Mouse (Mus musculus) heart, postnatal 0 days (tissue): ENCODE results near the gene Spata2. TPM values are rescaled to one million over a fixed set of nuclear protein-coding genes. Genes with fewer than 3 reads are reported as not detected.

Source experiments
- ATAC-seq: fragments of 200-750 bp; cut with Nextera tagmentation; 2 replicates; pipeline ENCODE4 v1.8.0; 2017; ENCODE audit warnings: low read depth, moderate number of reproducible peaks, moderate library complexity; ENCODE audit not compliant: insufficient read depth
- DNase-seq: peaks from one replicate; pipeline ENCODE4 v3.0.0-alpha.2; 2016; ENCODE audit warnings: low spot score
- H3K27ac ChIP-seq: fragments of 300-500 bp; sonication (generic); 2 replicates; pipeline ENCODE4 v1.5.1; 2014; ENCODE audit warnings: low read depth, mild to moderate bottlenecking
- H3K27me3 ChIP-seq: fragments of 300-500 bp; sonication (generic); 2 replicates; pipeline ENCODE4 v1.6.1; 2014; ENCODE audit warnings: low read length, mixed read lengths; ENCODE audit not compliant: control insufficient read depth, insufficient read depth
- H3K36me3 ChIP-seq: fragments of 300-500 bp; sonication (generic); replicated peaks from 2 replicates; pipeline ENCODE4 v1.6.1; 2014; ENCODE audit warnings: low read length, mixed read lengths; ENCODE audit not compliant: control insufficient read depth, insufficient read depth
- H3K4me1 ChIP-seq: fragments of 300-500 bp; sonication (generic); 2 replicates; pipeline ENCODE4 v1.6.1; 2014; ENCODE audit warnings: antibody characterized with exemption; ENCODE audit not compliant: control insufficient read depth, insufficient read depth
- H3K4me2 ChIP-seq: fragments of 300-500 bp; sonication (generic); 2 replicates; pipeline ENCODE4 v1.6.1; 2014; ENCODE audit warnings: low read depth, mild to moderate bottlenecking, low read length, moderate library complexity
- H3K4me3 ChIP-seq: fragments of 300-500 bp; sonication (generic); 2 replicates; pipeline ENCODE4 v1.5.1; 2014; ENCODE audit warnings: low read depth, low read length
- H3K9ac ChIP-seq: fragments of 300-500 bp; sonication (generic); replicated peaks from 2 replicates; pipeline ENCODE4 v1.6.1; 2014; ENCODE audit warnings: low read depth, low read length, mixed read lengths
- H3K9me3 ChIP-seq: fragments of 300-500 bp; sonication (generic); replicated peaks from 2 replicates; pipeline ENCODE4 v1.6.1; 2016; ENCODE audit warnings: low read length; ENCODE audit not compliant: control insufficient read depth
- CTCF ChIP-seq: IDR thresholded peaks from 2 replicates; pipeline ENCODE4 v1.5.1; 2016; ENCODE audit warnings: antibody characterized with exemption, control low read depth, low read depth
- EP300 ChIP-seq: IDR thresholded peaks from 2 replicates; pipeline ENCODE4 v1.6.1; 2016; ENCODE audit warnings: antibody characterized with exemption, low read depth
- WGBS: fragments of 180-500 bp; shearing (Covaris S2); extraction: QIAGEN DNeasy Blood & Tissue Kit; methylation state at CpG from one replicate; pipeline ENCODE4 v1.1.7; 2014; 5-methylcytosine and 5-hydroxymethylcytosine counted together
- polyA plus RNA-seq: library from polyadenylated mRNA; unstranded; fragments of >200 nt; fragmentation: Nextera tagmentation; extraction: Ambion mirVana; gene quantifications from 2 replicates; pipeline ENCODE4 v1.2.1, GENCODE M21; 2015
- total RNA-seq: library from RNA; depleted of rRNA; stranded (reverse); fragments of >200 nt; gene quantifications from 2 replicates; pipeline ENCODE4 v1.2.3, GENCODE M21; 2014; ENCODE audit warnings: low replicate concordance

Spata2 gene
- total and polyA plus RNA-seq, 2 experiments from 2014 or later = 12.2 to 17.2 TPM

DNA sequence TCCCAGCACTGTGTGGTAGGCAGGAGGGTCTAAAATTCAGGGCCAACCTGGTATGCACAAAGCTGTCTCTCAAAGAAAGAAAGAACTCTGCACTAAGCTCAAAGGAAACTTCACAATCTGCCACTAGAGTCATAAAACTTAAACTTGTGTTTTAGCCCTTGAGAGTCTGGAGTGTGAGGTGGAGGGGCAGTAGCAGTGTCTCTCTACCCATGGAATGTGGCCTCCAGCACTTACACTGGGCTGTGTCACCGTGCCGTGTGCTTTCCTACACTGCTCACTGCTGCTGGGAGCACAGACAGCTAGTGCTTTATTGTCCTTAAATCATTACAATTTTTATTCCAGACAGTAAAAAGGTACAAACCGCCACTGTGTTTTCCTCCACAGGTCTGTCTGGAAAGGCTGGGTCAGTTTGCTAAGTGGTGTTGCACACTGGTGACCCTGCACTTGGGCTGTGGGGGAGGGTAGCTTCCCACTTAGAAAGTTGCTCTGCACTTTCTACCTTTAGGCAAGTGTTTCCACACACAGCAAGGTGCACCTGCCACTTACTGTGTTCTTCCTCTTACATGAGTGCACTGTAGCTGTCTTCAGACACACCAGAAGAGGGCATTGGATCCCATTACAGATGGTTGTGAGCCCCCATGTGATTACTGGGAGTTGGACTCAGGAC is 15.2 kb upstream of the Spata2 start:
- Histone ChIP-seq H3K9me3 (no peaks in the 10 kb centered on the region), H3K36me3 (peaks cover 50% of the 10 kb centered on the region), H3K9ac (no peak overlapping the region), H3K27me3 (no peaks in the 10 kb centered on the region), H3K4me3 (no peak overlapping the region), H3K27ac (peak overlapping the region; percentile 21; the same call in 1 of the 2 replicates), H3K4me2 (no peak overlapping the region), H3K4me1 (peaks cover 36% of the 10 kb centered on the region)
- ATAC-seq (no peak), DNase-seq (no peak)
- no peak for TF ChIP-seq CTCF
- TF ChIP-seq EP300 = no peak
- 58% methylated on average over 3 of the region's 3 CpGs for WGBS

DNA sequence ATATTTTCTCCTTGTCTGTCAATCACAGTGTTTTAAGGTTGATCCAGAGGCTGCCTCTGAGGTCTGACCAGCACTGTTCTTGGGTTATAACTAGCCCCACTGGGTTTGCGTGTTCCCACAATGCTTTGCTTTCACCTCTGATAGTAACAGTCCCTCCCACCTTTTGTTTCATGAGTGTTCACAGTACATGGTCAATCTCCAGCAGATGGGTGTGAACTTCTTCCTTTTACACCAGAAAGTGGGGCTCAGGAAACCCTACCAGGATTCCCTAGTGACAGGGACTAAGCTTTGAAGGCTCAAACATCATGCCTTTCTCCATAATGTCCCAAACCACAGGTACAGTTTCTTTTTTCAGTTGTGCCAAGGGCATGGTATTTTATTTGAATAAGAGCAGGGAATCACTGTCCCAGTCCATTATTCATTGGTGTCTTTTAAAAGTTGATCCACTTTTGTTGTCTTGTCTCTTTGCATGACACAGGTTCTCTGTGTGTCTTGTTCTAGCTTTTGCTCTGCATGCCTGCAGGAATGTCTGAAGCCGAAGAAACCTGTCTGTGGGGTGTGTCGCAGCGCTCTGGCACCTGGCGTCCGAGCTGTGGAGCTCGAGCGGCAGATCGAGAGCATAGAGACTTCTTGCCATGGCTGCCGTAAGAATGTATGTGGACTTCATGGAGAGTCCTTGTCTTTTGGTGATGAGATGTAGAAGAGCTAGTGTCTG is 14.0 kb upstream of the Spata2 start:
- H3K9ac ChIP-seq = no peak overlapping the region
- no peak overlapping the region for H3K4me3 ChIP-seq
- TF ChIP-seq EP300 = no peak
- TF ChIP-seq CTCF = no peak
- no peak overlapping the region for H3K4me2 ChIP-seq
- no peak for DNase-seq
- no peak overlapping the region for H3K27ac ChIP-seq
- peaks cover 36% of the 10 kb centered on the region for H3K4me1 ChIP-seq
- 90% methylated on average over 10 of the region's 10 CpGs for WGBS
- H3K27me3 ChIP-seq = no peaks in the 10 kb centered on the region
- ATAC-seq = no peak
- no peaks in the 10 kb centered on the region for H3K9me3 ChIP-seq
- H3K36me3 ChIP-seq = peaks cover 38% of the 10 kb centered on the region

DNA sequence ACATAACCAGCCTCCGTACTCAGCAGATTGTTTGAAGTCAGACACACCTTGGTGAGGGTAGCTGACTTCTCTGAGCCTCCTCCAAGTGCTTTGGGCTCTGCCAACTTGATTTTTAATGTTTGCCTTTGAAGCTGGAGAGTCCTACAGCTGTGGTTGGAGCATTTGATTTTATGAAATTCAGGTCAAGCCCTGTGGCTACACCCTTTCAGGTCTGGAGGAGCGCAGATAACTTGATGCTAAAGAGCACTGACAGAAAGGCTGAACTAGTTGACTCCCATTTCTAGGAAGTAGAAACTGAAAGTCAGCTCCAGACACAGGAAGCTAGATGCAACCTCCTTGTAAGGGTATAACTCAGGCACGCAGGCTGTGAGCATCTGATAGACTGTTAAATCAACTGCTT is 12.4 kb upstream of the Spata2 start:
- Histone ChIP-seq H3K4me1 (peaks cover 27% of the 10 kb centered on the region), H3K9me3 (no peaks in the 10 kb centered on the region), H3K27ac (peak overlapping the region; percentile 86), H3K4me3 (peak overlapping the region; percentile 93), H3K4me2 (peak overlapping the region; percentile 92; the same call in 1 of the 2 replicates), H3K9ac (no peak overlapping the region), H3K36me3 (peaks cover 24% of the 10 kb centered on the region), H3K27me3 (no peaks in the 10 kb centered on the region)
- DNase-seq (no peak), ATAC-seq (no peak)
- WGBS = 72% methylated on average over 3 of the region's 3 CpGs
- TF ChIP-seq EP300 = no peak
- TF ChIP-seq CTCF = no peak

DNA sequence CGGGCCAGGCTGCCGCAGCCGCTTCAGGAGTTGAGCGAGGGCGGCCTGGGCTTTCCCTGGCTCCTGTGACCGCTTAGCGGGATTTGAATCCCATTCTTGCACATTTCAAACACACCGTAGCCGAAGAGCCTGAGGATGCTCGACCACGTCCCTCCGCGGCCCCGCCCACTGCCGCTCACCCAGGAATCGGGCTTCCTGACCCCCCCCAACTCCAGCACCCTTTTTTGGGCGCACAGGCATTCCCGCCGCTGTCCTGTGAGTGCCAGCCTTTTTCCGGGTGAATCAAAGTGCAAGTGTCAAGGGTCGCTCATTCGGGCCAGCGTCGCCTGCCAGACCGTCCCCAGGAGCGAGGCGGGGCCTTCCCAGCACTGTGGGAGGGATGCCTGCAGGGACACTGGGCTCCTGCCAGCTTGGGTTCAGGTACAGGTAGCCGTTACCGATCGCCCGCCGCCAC is 11.2 kb upstream of the Spata2 start:
- TF ChIP-seq CTCF (no peak), EP300 (no peak)
- whole genome bisulfite sequencing = under 1% methylated on average over 32 of the region's 32 CpGs
- DNase-seq (no peak), ATAC-seq (peak; percentile 19)
- Histone ChIP-seq H3K27me3 (no peaks in the 10 kb centered on the region), H3K4me1 (peaks cover 24% of the 10 kb centered on the region), H3K4me2 (peak overlapping the region; percentile 92), H3K27ac (peak overlapping the region; percentile 86), H3K9me3 (no peaks in the 10 kb centered on the region), H3K4me3 (peak overlapping the region; percentile 93), H3K9ac (peak overlapping the region; percentile 87), H3K36me3 (peaks cover 12% of the 10 kb centered on the region; the same call in 1 of the 2 replicates)

DNA sequence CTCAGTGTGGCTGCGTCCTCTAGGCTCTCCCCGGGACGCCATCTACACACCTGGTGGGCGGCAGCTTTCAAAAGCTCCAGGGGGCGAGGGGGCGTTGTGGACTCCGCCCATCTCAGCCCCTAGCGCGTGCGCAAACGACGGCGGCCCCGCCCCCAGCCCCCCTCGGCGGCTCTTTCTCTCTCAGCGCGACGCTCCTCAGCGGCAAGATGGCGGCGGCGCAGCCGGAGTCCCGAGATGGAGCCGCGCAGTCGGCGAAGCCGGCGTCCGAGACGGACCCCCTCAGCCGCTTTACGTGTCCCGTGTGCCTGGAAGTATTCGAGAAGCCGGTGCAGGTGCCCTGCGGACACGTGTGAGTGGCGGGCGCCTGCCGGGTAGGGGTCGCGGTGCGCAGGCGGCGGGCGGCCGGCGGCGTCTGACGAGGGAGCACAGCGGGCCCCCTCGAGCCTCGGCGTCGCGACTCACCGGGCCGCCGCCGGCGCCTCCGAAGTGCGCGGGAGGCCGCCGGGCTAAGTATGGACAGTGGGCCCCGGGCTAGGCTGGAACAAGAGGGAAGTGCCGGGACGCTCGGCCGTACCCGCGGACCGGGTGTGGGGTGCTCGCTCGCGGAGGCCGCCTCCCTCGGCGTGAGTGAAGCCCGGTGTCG is 10.7 kb upstream of the Spata2 start:
- Histone ChIP-seq H3K4me3 (peak overlapping the region; percentile 93), H3K4me1 (peaks cover 24% of the 10 kb centered on the region), H3K27ac (peak overlapping the region; percentile 86), H3K9me3 (no peaks in the 10 kb centered on the region), H3K36me3 (peaks cover 8% of the 10 kb centered on the region; the same call in 1 of the 2 replicates), H3K4me2 (peak overlapping the region; percentile 92), H3K9ac (peak overlapping the region; percentile 87), H3K27me3 (no peaks in the 10 kb centered on the region)
- peak; percentile 90 for ATAC-seq
- peak; percentile 79 for DNase-seq
- TF ChIP-seq EP300 = no peak
- TF ChIP-seq CTCF = no peak
- WGBS = under 1% methylated on average over 67 of the region's 85 CpGs
